Mouse (Mus musculus) kidney, postnatal 0 days (tissue): ENCODE results near the gene Tmem200b. TPM values are rescaled to one million over a fixed set of nuclear protein-coding genes. Genes with fewer than 3 reads are reported as not detected.

Source experiments
- ATAC-seq: fragments of 200-750 bp; cut with Nextera tagmentation; replicated peaks from 2 replicates; pipeline ENCODE4 v1.8.0; 2017; ENCODE audit warnings: low read depth, moderate number of reproducible peaks, moderate TSS enrichment, moderate library complexity; ENCODE audit not compliant: low FRiP score
- DNase-seq: peaks from one replicate; pipeline ENCODE4 v3.0.0-alpha.2; 2016; ENCODE audit warnings: low spot score
- H3K27ac ChIP-seq: fragments of 300-500 bp; sonication (generic); 2 replicates; pipeline ENCODE4 v1.5.1; 2014; ENCODE audit warnings: mild to moderate bottlenecking
- H3K27me3 ChIP-seq: fragments of 300-500 bp; sonication (generic); 2 replicates; pipeline ENCODE4 v1.6.1; 2014; ENCODE audit warnings: low read length, mixed read lengths; ENCODE audit not compliant: insufficient read depth
- H3K36me3 ChIP-seq: fragments of 300-500 bp; sonication (generic); 2 replicates; pipeline ENCODE4 v1.6.1; 2014; ENCODE audit warnings: low read length, mixed read lengths; ENCODE audit not compliant: insufficient read depth
- H3K4me1 ChIP-seq: fragments of 300-500 bp; sonication (generic); replicated peaks from 2 replicates; pipeline ENCODE4 v1.6.1; 2014; ENCODE audit warnings: antibody characterized with exemption, low read length, mixed read lengths; ENCODE audit not compliant: insufficient read depth
- H3K4me2 ChIP-seq: fragments of 300-500 bp; sonication (generic); 2 replicates; pipeline ENCODE4 v1.6.1; 2014; ENCODE audit warnings: mild to moderate bottlenecking, low read length, moderate library complexity, mixed read lengths
- H3K4me3 ChIP-seq: fragments of 300-500 bp; sonication (generic); replicated peaks from 2 replicates; pipeline ENCODE4 v1.5.1; 2014; ENCODE audit warnings: low read depth, low read length
- H3K9ac ChIP-seq: fragments of 300-500 bp; sonication (generic); 2 replicates; pipeline ENCODE4 v1.6.1; 2014; ENCODE audit warnings: low read depth, low read length
- H3K9me3 ChIP-seq: fragments of 300-500 bp; sonication (generic); replicated peaks from 2 replicates; pipeline ENCODE4 v1.6.1; 2016; ENCODE audit warnings: low read length, inconsistent platforms, mixed read lengths
- CTCF ChIP-seq: IDR thresholded peaks from 2 replicates; pipeline ENCODE4 v1.5.1; 2016; ENCODE audit warnings: antibody characterized with exemption, low read depth, mild to moderate bottlenecking, moderate library complexity
- WGBS: fragments of 180-500 bp; shearing (Covaris S2); extraction: QIAGEN DNeasy Blood & Tissue Kit; methylation state at CpG from one replicate; pipeline ENCODE4 v1.1.7; 2014; 5-methylcytosine and 5-hydroxymethylcytosine counted together
- polyA plus RNA-seq: library from polyadenylated mRNA; unstranded; fragments of >200 nt; fragmentation: Nextera tagmentation; extraction: Ambion mirVana; gene quantifications from 2 replicates; pipeline ENCODE4 v1.2.1, GENCODE M21; 2015

Tmem200b gene
- polyA plus RNA-seq, 1 experiment from 2014 or later: 3.9 TPM

DNA sequence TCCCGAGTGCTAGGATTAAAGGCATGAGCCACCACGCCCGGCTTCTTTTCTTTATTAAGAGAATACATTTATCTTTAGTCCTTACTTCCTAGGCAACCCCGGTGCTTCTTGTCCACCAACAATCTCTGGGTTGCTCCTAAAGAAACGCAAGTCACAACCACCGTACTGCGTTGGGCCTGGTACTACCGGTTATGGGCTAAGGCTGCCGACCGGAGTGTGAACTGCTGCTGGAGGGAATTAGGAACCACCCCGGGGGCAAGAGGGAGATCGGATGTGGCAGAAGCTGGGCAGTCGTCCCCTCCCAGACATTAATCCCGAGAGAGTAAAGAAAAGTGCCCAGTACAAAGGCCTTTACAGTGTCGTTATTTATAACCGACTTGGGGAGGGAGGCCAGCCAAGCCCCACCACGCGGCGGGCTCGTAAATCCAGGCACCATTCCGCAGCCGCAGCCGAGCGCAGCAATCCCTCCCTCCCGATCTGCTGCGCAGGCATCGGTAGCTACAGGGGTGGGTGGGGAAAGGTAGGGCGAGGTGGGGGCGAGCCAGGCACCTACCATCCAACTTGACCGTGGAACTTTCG, 6.6 kb upstream of the Tmem200b start:
- Histone ChIP-seq H3K36me3 (no peaks in the 10 kb centered on the region), H3K4me1 (peaks cover 45% of the 10 kb centered on the region), H3K27ac (peak overlapping the region; percentile 79), H3K27me3 (0 out of 2 replicates have a peak, but pooled peaks cover 4% of the 10 kb centered on the region), H3K9ac (no peak overlapping the region), H3K4me2 (peak overlapping the region; percentile 40), H3K9me3 (no peaks in the 10 kb centered on the region), H3K4me3 (peak overlapping the region; percentile 2; the same call in 1 of the 2 replicates)
- 2% methylated on average over 31 of the region's 31 CpGs for WGBS
- DNase-seq (peak; percentile 93), ATAC-seq (peak; percentile 30)
- TF ChIP-seq CTCF: no peak

DNA sequence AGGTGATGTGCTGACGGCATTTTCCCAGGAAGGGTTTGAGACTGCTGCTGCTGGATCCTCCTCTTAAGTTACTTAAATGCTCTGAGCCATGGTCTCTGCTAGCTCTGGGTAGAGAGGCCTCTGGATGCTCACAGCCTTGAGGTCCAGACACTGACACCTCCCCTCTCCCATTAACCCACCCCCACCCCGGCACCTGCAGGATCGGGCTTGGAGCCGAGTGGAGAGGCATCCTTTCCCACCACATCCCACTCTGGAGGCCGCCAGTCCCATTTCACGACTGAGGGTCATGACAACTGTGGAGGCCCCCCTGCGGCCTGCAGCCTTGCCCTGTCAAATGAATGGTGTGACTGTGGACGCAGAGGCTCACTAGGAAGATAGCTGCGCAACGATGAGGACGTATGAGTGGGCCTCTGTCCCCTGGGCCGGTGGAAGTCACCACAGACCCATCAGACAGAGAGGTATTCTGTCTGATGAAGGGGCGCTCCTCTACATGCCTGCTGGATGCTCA, 5.7 kb upstream of the Tmem200b start:
- H3K4me2 ChIP-seq: 0 out of 2 replicates have a peak overlapping the region, but pooled peaks have one; percentile 40
- peaks cover 38% of the 10 kb centered on the region for H3K4me1 ChIP-seq
- ATAC-seq (no peak), DNase-seq (no peak)
- H3K27me3 ChIP-seq: 0 out of 2 replicates have a peak, but pooled peaks cover 4% of the 10 kb centered on the region
- no peaks in the 10 kb centered on the region for H3K36me3 ChIP-seq
- H3K27ac ChIP-seq: no peak overlapping the region
- no peak for TF ChIP-seq CTCF
- H3K9ac ChIP-seq: no peak overlapping the region
- 34% methylated on average over 13 of the region's 13 CpGs for WGBS
- H3K4me3 ChIP-seq: no peak overlapping the region
- H3K9me3 ChIP-seq: no peaks in the 10 kb centered on the region

- peaks cover 36% of the 10 kb centered on the region for H3K4me1 ChIP-seq
- WGBS: 12% methylated on average over 15 of the region's 15 CpGs
Observed at GRCm38 (mm10) chr4:131916425-131916824, 5.1 kb upstream of the Tmem200b start.

GRCm38 (mm10) chr4:131917010-131917555, 4.5 kb upstream of the Tmem200b start:
- DNase-seq (peak; percentile 37), ATAC-seq (no peak)
- Histone ChIP-seq H3K27me3 (peaks cover 6% of the 10 kb centered on the region; the same call in 1 of the 2 replicates), H3K9ac (no peak overlapping the region), H3K4me2 (no peak overlapping the region), H3K4me3 (no peak overlapping the region), H3K27ac (peak overlapping the region; percentile 65), H3K36me3 (no peaks in the 10 kb centered on the region), H3K9me3 (no peaks in the 10 kb centered on the region), H3K4me1 (peaks cover 37% of the 10 kb centered on the region)
- no peak for TF ChIP-seq CTCF
- WGBS: 58% methylated on average over 10 of the region's 10 CpGs

More at GRCm38 (mm10) chr4:131916425-131916824, 5.1 kb upstream of the Tmem200b start:
- peak; percentile 18; the same call in 1 of the 2 replicates for ATAC-seq
- peak; percentile 93 for TF ChIP-seq CTCF
- no peak overlapping the region for H3K9ac ChIP-seq
- peak; percentile 82 for DNase-seq
- no peaks in the 10 kb centered on the region for H3K36me3 ChIP-seq
- H3K4me2 ChIP-seq: no peak overlapping the region
- H3K27me3 ChIP-seq: 0 out of 2 replicates have a peak, but pooled peaks cover 4% of the 10 kb centered on the region
- H3K4me3 ChIP-seq: no peak overlapping the region
- H3K9me3 ChIP-seq: no peaks in the 10 kb centered on the region
- no peak overlapping the region for H3K27ac ChIP-seq

DNA sequence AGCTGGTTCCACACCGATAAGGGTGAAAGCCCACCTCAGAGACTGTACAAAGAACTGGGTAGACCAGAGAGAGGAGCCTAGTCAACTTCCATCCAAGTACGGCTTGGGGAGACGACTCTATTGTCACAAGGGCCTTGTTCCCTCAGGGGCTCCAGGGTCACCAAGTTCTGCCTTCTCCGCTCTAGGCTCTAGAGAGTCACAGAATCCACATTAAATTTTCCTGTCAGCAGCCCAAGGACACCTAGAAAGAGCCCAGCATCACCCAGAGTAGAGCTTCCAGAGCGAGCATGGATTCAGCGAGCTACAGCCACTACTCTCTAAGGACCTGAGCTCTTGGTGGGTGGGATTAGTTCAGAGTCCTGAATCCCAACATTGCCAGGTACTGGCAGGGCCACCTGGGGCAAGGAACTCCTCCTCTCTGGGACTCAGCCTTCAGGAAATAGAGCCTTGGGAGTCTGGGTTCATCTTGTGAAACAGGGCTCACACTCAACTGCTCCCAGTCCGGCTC, 3.5 kb upstream of the Tmem200b start:
- H3K4me3 ChIP-seq: no peak overlapping the region
- H3K36me3 ChIP-seq: 0 out of 2 replicates have a peak, but pooled peaks cover 6% of the 10 kb centered on the region
- peaks cover 43% of the 10 kb centered on the region for H3K4me1 ChIP-seq
- H3K27ac ChIP-seq: 0 out of 2 replicates have a peak overlapping the region, but pooled peaks have one; percentile 51
- peaks cover 10% of the 10 kb centered on the region; the same call in 1 of the 2 replicates for H3K27me3 ChIP-seq
- no peak for TF ChIP-seq CTCF
- ATAC-seq (no peak), DNase-seq (no peak)
- no peaks in the 10 kb centered on the region for H3K9me3 ChIP-seq
- no peak overlapping the region for H3K9ac ChIP-seq
- 76% methylated on average over 7 of the region's 7 CpGs for WGBS
- no peak overlapping the region for H3K4me2 ChIP-seq
